Mouse (Mus musculus) retina, embryonic 14.5 days (tissue): ENCODE data around the gene Ece2.

Experiments
- DNase-seq: peaks from one replicate; pipeline ENCODE4 v3.0.0-alpha.2; 2015; ENCODE audit warnings: low spot score

The Ece2 gene

GRCm38 (mm10) chr16:20691617-20692016, 62.0 kb downstream of the Ece2 start:
- DNase-seq, result no peak

GRCm38 (mm10) chr16:20692241-20692965, 62.8 kb downstream of the Ece2 start:
- DNase-seq, result no peak

- peak; percentile 94 for DNase-seq
These were observed 63.6 kb downstream of the Ece2 start, which contains the start of gene Fam131a for GRCm38 (mm10) chr16:20693111-20693701. Gene Fam131a, plus strand, starts transcription at chr16:20693241.

GRCm38 (mm10) chr16:20694781-20695180, 65.2 kb downstream of the Ece2 start:
- DNase-seq, result no peak

GRCm38 (mm10) chr16:20695622-20696323, 66.1 kb downstream of the Ece2 start:
- DNase-seq, result peak; percentile 81
